ENCODE assay signal across 16 mouse cellular contexts in genomic region chr12:31583726-31584125, GRCm38 (mm10). TPM values are rescaled to one million over a fixed set of nuclear protein-coding genes. Genes with fewer than 3 reads are reported as not detected.
"Had no signal": no experiment of that assay in that cellular context is flagged by ENCODE, and none has a peak within 500 bp of the region (broad histone marks: within the 10 kb centered on the region; RNA-seq: fewer than 3 reads in every experiment).

No protein-coding gene starts in this region.

- DNase-seq: gastrocnemius, postnatal 14 days; gastrocnemius, postnatal 36 days; heart, adult 18-20 months; heart, postnatal 10 days; heart, postnatal 36 days; kidney, adult 18-20 months; kidney, adult 8-10 months; kidney, postnatal 10 days; kidney, postnatal 25 days; kidney, postnatal 4 days; liver; liver, embryonic 13.5 days had no signal

RNA-seq across cellular contexts. Expression of gene Slc26a4, which starts 24.0 kb away (rescaled TPM):
- total RNA-seq: gastrocnemius, adult 18-20 months; gastrocnemius, adult 8-10 months; gastrocnemius, postnatal 14 days; gastrocnemius, postnatal 36 days; heart, adult 18-20 months; hematopoietic stem cell, adult 5-6 weeks; hindbrain, postnatal 0 days had no signal
